Mouse (Mus musculus) c-Kit-positive CD71-positive TER-119-negative erythroid progenitor cells, embryonic 14.5 days (primary cell): ENCODE measurements around the gene Slc18a2.

Source experiments
- DNase-seq: peaks from one replicate; pipeline ENCODE4 v3.0.0-alpha.2; 2013; ENCODE audit warnings: low read depth

The Slc18a2 gene

DNA sequence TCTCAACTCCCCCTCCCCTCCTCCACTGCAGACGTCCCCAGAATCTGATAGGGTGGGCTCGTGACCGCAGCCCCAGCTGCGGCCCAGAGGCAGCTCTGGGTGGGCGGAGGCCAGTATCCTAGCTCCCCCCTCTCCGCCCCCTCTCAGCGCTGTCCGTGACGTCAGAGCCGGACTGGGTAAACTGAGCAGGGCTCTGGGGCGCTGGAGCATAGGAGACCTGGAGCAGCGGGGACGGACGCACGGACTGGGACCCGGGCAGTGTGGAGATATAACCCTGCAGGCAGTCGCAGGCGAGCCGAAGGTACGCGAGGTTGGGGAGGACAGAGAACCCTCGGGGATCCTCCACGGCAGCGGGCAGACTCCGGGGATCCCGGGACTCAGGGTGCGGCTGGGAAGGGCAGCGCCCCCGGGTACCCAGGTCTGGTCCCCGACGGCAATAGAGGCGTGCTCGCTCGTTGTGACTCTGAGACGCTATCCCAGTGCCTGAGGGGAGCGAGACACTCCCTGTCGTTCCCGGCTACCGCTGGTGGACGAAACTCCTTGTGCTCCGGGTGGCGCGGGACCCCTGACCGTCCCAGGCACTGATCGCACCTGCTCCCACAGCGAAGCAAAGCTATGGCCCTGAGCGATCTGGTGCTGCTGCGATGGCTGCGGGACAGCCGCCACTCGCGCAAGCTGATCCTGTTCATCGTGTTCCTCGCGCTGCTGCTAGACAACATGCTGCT lies at the start of gene Slc18a2:
Gene Slc18a2, plus strand, starts transcription at position 179 of the 725 bp plus-strand sequence.
- no peak for DNase-seq

DNA sequence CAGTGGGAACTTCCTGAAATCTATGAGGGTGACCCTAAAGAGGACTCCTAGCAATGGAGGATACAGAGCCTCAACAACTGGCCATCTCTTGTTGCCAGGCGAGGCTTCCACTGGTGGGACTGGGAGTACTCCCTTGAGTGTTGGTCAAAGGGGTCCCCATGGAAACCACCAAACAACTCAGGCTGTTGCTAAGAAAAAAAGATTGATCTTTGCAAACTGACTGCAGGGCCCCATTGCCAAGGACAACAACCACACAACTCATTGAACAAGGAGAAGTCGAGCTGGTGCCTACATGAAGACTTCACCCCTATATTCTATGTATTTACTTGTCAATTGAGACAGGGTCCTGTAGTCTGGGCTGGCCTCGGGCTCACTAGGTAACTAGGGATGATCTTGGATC lies 43.8 kb upstream of the Slc18a2 start:
- no peak for DNase-seq

DNA sequence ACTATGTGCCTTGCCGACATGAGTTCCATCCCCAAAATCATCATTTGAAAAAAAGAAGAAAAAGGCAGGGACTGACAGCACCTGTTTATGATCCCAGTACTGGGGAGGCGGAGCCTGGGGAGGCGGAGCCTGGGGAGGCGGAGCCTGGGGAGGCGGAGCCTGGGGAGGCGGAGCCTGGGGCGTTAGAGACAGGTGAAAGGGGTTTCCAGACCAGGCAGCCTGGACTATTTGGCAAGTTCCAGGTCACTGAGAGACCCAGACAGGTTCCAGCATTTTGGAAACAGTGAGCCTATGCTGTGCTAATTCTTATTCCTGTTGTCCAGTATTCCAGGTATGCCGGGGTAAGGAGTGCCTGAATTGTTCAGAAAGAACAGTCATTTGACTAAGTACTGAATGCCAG lies 41.7 kb upstream of the Slc18a2 start, which contains the start of gene Kcnk18:
Gene Kcnk18, plus strand, starts transcription at position 224 of the 400 bp plus-strand sequence.
- no peak for DNase-seq

DNA sequence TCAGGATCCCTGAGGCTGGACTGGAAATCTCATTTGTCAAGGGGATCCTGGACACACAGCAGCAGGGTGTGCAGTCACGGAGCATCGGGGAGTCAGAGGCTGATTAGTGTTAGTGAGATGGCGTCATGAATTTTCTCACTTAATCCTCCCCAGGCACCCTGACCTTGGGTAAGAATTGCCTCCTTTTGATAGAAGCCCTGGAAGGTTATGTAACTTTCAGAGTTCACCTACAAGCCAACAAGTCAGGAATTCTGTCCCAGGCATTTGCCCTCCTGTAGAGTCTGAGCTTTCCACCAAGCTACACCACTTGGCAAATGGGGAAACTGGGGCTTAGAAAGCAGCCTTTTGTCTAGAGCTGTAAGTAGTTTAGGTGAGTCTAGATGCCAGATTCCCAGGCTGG lies 39.6 kb upstream of the Slc18a2 start:
- DNase-seq = no peak

DNA sequence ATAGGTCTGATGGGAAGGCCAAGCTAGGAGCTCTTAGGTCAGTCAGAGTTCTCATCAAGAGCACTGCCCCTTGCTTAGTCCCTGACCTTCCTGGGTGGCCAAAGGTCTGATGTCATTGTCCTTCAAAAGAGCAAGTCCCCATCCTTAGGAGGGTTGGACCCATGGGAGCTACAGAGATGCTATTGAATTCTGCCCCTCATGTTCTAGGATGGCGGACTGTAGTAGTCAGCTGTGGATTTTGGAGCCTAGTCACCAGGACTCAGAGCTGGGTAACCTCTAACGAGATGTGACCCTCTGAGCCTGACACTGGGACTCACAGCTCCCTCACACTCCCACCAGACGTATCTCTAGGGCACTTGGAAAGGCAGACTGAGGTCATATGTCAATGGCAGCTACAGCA lies 32.3 kb upstream of the Slc18a2 start:
- no peak for DNase-seq

DNA sequence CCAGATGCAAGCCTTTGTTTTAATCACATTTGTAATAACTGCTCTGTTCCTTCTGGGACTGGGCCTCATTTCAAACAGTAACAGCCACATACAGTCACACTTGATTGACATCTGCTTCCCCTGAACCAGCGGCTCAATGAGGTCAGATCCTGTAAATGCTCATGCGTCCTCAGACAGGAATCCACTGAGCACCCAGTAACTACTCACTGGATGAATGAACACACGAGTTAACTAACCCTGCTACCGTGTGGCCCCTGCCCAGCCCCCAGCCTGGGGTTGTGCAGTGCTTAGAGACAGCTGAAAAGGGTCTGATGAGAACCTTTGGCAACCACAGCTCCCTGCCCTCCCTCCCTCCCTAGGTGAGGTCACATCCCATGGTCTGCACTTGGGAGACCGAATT lies 27.9 kb upstream of the Slc18a2 start:
- DNase-seq = no peak

DNA sequence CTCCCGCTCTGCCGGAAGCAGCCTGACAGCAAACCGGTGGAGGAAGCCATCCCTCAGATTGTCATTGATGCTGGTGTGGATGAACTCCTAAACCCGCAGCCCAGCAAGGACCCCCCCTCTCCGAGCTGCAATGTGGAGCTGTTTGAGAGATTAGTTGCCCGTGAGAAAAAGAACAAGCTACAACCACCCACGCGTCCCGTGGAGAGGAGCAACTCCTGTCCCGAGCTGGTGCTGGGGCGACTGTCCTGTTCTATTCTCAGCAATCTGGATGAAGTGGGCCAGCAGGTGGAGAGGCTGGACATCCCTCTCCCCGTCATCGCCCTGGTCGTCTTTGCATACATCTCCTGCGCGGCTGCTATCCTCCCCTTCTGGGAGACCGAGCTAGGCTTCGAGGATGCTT lies 25.7 kb upstream of the Slc18a2 start:
- no peak for DNase-seq

DNA sequence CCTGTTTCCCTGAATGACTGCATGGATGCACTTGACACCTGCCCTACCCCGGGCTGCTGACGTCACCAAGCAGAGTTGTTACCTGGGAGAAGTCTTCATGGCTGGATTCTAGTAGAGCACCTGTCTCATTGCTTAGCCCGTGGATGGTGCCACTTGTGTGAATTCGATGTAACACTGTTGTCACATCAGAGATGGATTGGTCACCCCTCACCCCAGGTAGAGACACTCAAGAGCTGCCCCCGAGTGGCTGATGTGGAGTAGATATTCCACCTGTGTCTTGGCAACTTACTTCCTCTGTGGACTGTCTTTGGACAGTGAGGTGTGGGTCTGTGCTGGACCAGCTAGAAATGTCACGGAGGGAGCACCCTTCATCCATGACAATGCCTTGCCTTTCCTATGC lies 24.6 kb upstream of the Slc18a2 start:
- no peak for DNase-seq

DNA sequence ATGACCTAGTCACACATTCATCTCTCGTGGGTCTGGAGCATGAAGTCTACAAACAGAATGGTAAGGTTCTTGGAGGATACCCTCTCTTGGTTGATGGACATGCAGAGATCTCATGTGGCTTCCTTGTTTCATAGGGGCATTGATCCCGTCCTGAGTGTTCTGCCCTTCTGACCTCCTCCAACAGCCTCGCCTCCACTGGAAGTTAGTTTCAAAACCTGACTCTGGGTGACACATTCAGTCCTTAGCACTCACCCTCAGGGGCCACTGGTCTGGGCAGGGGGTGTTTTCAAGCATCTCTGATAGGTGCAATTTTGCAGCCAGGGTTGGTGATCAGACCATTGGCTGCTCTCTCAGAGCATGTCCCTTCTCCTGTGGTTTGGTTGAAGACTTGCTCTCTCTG lies 22.1 kb upstream of the Slc18a2 start:
- no peak for DNase-seq

DNA sequence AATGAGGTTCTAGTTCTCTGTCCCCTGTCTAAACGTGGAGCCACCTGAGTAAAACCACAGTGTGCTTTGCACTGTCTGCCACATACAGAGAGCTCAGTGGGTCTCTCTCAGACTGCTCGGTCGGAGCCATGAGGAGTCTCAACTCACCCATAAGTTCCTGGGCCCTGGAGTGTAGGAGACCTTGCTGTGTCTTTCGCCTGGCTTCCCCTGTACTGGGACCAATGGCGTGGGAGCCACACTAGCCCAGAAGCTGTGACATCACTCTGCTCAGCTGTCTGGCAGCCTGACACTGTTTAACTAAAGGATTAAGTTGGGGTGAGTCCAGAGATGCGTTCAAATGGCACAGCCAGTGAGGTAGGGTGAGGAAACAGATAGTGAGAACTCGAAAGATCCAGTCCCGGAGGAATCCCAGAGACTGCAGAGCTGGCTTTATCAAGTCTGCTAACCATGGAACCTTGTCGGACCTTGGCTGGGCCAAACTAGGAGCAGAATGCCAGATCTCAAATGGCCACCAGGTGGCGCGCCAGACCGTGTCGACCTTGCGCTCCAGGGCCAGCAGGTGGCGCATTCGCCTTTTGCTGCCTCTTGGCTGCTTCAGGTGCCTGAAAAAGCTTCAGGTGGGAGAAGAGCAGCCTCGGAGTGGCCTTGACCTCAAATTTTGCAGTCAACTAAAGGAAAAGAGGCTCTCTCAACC lies 21.4 kb upstream of the Slc18a2 start:
- DNase-seq = peak; percentile 60

DNA sequence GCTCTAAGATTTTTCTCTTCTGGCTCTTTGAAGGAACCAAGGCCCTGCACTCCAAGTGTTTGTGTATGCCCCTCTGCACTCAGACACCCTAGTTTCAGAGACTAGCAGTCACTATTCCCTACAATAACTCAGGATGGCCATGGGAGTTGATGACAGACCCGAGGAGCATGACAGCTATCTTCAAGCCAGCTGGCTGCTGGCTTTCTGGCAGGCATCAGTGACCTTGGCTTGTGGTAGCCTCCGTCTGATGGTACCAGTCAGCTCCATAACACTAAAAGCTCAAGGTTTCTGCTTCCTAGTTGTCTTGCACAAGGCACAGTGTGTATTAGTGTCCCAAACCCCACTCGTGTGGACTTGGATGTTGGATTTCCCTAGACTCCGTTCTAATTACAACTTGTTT lies 18.7 kb upstream of the Slc18a2 start:
- DNase-seq = no peak

DNA sequence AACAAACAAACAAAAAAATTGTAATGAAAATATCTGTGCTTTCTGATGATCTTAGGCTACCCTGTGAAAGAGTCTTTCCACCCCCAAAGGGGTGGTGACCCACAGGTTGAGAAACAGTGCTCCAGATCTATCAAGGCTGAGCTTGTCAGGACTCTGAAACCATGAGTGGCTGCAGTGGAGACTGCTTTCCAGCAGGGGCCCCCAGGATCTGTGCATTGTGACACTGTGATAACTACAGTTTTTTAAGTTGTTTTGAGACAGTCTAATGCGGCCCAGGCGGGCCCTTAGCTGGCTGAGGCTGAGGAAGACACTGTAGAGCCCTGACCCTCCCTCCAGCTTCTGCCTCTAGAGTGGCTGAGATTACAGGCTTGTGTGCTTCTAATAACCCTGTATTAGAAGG lies 17.6 kb upstream of the Slc18a2 start:
- no peak for DNase-seq

DNA sequence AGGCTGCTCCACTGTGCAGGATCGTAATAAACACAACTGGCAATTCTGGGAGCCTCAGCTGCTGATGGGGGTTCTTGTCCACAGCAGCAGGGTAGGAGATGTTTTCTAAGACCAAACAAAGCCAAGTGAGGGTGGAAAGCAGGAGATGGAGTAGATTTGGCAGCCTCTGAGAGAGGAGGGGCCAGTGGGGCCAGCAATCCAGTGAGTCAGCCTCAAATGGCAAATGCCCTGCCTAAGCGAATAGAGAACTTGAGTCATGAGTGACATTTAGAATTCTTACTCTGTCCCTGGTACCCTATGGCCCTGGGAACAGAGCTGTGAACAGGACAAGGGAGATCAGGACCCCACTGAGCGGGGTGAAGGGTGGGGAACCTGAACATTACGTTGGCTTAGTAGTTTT lies 12.6 kb upstream of the Slc18a2 start:
- no peak for DNase-seq

DNA sequence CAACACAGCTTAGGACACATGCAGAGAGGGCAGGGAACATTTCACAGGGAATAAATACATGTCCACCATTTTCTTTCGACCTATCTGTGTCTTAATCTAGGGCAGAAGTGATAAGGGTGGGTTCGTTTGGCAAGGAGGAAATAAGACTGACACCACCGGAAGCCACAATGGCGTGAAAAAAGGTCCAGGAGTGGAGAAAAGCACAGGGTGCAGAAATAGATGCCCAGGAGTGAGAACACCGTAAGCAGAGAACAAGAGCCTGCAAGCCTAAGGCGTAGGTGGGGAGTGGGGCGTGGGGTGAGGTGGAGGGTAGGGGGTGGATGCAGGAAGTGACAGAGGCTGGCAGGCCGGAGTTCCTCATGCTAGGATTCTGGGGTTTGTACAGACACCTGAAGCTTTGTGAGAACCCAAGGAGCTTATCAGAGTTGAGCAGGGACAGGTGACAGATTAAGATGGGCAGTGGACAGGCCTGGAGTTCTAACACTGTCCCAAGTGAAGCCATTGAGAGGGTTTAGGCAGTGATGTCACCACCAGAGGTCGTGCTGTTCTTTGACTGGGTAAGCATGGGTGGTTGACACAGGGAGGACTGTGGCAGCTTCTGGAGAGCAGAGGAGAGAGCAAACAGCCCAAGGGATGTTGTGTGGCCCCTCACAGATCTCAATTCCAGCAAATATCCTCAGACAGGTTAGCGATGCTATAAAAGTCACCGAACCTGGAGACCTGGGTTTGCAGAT lies 12.0 kb upstream of the Slc18a2 start:
- no peak for DNase-seq

DNA sequence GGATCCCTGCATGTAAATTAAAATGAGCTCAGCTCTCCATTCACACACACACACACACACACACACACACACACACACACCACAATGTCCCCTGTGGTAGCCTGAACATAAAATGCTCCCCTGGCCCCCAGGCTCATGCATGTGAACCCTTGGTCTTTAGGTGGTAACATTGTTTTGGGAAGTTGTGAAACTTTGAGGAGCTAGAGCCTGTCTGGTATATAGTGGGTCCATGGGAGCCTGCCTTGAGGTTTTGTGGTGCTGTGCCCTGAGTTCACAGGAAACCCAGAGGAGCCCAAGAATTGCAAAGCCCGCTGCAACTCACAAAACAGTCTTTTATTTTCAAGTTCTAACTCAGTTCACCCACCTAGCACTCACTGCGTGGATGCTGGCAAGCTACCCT lies 8.0 kb upstream of the Slc18a2 start:
- DNase-seq = no peak

DNA sequence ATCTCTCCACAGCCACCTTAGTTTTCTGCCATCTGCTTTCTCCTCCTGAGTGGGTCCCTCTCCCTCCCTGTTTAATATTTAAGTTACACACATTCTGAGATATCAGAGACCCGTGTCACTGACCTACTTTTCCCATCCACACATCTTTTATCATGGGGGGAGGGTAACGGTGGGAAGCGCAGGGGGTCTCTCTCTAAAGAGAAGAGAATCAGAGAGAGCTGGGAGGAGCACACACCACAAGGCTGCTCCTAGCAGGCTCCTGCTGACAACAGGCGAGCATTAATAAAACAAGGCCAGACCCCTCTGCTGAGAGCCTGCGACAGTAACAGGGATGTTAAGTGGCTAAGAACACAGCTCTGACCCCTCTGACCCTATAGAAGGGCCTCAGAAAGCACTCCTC lies 1.1 kb upstream of the Slc18a2 start:
- DNase-seq = no peak

DNA sequence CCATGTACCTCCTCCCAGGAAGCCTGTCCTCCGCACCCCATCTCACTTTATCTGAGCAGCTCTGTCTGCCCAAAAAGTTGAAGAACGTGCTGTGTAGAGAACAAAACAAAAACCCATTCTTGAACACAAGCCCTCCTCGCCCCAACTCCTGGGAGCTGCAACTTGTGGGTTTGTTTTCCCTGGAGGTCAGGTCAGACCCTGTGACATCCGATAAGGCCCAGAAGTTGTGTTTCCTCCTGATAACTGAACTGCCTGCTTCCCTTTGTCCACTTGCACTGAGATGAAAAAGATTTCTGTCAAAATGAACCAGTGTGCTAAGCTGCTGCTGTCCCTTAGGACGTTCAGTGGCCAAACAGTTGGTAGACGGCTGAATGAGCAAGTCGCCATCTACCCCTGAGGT lies 908 bp downstream of the Slc18a2 start:
- no peak for DNase-seq

DNA sequence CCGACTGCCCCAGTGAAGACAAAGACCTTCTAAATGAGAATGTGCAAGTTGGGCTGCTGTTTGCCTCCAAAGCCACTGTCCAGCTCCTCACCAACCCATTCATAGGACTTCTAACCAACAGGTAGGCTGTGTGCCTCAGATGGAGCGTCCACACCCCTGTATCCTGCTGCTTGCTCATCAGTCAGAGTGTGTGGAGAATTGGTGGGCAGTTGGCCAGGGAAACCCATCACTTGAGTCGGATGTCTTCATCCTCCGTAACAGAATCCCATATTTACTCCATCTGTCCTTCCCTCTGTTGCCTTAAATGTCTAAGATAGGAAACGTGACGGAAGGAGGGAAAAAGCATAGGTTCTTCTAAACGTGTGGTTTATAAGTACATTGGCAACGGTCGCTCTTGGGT lies 2.5 kb downstream of the Slc18a2 start:
- DNase-seq = no peak

DNA sequence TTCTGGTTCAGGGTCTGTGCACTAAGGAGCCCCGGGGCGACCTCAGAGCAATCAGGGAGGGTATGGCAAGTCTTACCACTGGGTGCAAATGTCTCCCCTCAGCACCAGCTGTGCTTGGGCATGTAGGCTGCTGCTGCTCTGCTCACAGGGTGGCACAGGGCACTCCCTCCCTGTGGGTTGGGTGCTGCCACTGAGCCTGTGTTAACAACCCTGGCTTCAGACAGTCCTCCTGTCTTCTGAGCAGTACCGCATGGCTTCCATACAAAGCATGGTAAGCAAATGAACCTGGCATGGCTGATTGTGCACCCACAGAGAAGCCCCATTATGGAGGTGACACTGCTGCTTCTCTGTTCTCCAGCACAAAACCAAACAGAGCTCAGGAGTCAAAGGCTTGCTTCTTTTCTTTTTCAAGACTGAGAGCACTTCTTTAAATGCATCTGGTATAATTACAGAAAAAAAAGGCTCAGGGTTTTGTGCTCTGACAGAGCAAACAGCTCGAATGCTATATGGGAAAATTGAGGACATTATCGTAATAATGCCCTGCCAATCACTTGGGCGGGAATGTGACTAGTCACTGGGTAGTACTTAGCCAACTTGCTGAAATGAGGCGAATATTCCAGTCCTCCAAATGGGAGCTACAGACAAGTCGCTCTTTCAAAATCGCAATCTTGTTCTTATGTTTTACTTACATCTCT lies 4.3 kb downstream of the Slc18a2 start:
- no peak for DNase-seq

DNA sequence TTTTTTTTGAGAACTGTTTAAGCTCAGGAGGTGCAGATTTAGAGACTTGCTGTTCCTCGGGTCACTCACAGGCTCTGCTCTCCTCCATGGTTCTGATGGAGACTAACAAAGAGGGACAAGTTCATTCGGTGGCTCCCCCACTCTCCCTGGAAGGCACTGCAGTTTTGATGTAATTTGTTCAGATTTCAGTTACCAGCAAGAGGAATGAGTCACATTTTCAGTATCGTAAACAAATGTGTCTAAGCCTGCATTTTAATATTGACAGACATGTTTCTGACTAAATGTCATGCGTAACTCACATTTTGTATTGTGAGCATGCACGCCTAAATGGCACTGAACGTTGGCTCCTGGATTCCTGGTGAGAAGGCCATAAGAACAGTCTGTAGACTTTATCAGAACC lies 5.2 kb downstream of the Slc18a2 start:
- no peak for DNase-seq

DNA sequence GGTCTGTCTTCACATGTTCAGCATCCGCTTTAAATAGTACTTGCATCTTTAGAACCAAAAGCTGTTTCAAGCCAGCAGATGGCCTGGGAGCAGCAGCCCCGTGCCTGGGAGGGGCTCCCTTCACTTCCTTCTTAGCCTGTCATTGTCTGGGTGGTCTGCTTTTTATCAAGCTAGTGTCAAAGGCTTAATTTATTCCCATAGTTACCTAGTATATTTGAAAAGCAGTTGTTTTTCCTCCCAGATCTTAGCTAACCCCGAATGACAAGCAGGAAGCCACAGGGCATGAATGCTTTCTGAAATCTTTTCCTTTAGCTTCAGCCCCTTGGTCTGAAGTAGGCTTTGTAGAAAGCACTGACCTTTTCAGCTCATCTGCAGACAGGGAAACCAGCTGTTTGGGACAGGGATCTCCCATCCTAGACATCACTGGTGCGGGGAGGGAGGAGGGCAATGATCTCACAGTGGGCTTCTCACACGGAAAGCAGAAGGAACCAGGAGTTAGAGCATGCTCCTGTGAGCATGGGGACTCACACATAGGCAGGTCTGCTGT lies 6.8 kb downstream of the Slc18a2 start:
- no peak for DNase-seq

DNA sequence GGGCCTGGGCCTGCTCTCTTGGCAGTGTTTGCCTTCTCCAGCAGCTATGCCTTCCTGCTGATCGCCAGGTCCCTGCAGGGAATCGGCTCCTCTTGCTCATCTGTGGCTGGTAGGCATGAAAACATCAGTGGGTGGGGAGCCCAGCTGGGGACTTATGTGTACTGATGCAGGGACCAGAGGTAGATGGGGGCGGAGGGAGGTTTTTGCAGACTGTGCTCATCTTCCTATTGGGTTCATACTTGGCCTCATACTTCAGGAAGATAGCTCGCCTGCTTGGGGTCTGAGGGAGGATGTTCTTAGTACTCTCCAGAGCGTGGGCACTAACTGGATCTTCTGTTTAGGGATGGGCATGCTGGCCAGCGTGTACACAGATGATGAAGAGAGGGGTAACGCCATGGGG lies 12.5 kb downstream of the Slc18a2 start:
- no peak for DNase-seq
